Mouse (Mus musculus): ENCODE data around the gene Cdkl1. TPM values are rescaled to one million over a fixed set of nuclear protein-coding genes. Genes with fewer than 3 reads are reported as not detected.

The Cdkl1 gene
- not detected for polyA plus RNA-seq (2017; shearing (Covaris generic))

GRCm38 (mm10) chr12:69790530-69791505 is at the start of gene Cdkl1:
Gene Cdkl1, minus strand, starts transcription at chr12:69791267.

GRCm38 (mm10) chr12:69724711-69725460 is 66.2 kb downstream of the Cdkl1 start, which contains the start of the genes L2hgdh and Atp5s:
Gene L2hgdh, minus strand, starts transcription at chr12:69724873.
Gene Atp5s, plus strand, starts transcription at chr12:69724950.

Other genes starting within 250 kb of the Cdkl1 start
- gene Vcpkmt, start 208.2 kb downstream of the Cdkl1 start, polyA plus RNA-seq (2017; shearing (Covaris generic)) = 5.3 TPM
- gene Sos2, start 109.4 kb downstream of the Cdkl1 start, polyA plus RNA-seq (2017; shearing (Covaris generic)) = 16.9 TPM
- 7.1 TPM for gene L2hgdh, start 66.4 kb downstream of the Cdkl1 start, polyA plus RNA-seq (2017; shearing (Covaris generic))
- gene Atp5s, start 66.3 kb downstream of the Cdkl1 start, polyA plus RNA-seq (2017; shearing (Covaris generic)) = 27.7 TPM
- gene Atl1, start 101.3 kb upstream of the Cdkl1 start, polyA plus RNA-seq (2017; shearing (Covaris generic)) = 0.75 TPM
- 11.5 TPM for gene Map4k5, start 101.9 kb upstream of the Cdkl1 start, polyA plus RNA-seq (2017; shearing (Covaris generic))
- 9.4 TPM for gene Sav1, start 195.7 kb upstream of the Cdkl1 start, polyA plus RNA-seq (2017; shearing (Covaris generic))

All from CD4-positive, CD25-positive, alpha-beta regulatory T cell (primary cell).